Mouse (Mus musculus) limb, embryonic 11.5 days (tissue): ENCODE results near the gene Dus1l. TPM values are rescaled to one million over a fixed set of nuclear protein-coding genes. Genes with fewer than 3 reads are reported as not detected.
"Not testable (repeated sequence)": the region's sequence is repeated elsewhere in the genome, so short reads cannot be mapped to it uniquely, and the experiment has no call there.

Experiments
- ATAC-seq: fragments of 200-750 bp; cut with Nextera tagmentation; 2 replicates; pipeline ENCODE4 v1.8.0; 2017; ENCODE audit warnings: low read depth; ENCODE audit not compliant: insufficient number of reproducible peaks, low FRiP score, low TSS enrichment
- DNase-seq: peaks from one replicate; pipeline ENCODE4 v3.0.0-alpha.2; 2015; ENCODE audit warnings: low spot score
- H3K27ac ChIP-seq: fragments of 300-500 bp; sonication (generic); replicated peaks from 2 replicates; pipeline ENCODE4 v1.5.1; 2014; ENCODE audit warnings: low read depth, mild to moderate bottlenecking, low read length
- H3K27me3 ChIP-seq: fragments of 300-500 bp; sonication (generic); 2 replicates; pipeline ENCODE4 v1.6.1; 2014; ENCODE audit warnings: mild to moderate bottlenecking, low read length, mixed read lengths; ENCODE audit not compliant: control insufficient read depth, insufficient read depth
- H3K36me3 ChIP-seq: fragments of 300-500 bp; sonication (generic); 2 replicates; pipeline ENCODE4 v1.6.1; 2014; ENCODE audit warnings: mild to moderate bottlenecking, low read length, moderate library complexity, mixed read lengths; ENCODE audit not compliant: control insufficient read depth, insufficient read depth
- H3K4me1 ChIP-seq: fragments of 300-500 bp; sonication (generic); 2 replicates; pipeline ENCODE4 v1.6.1; 2014; ENCODE audit warnings: low read length, mixed read lengths; ENCODE audit not compliant: control insufficient read depth, insufficient read depth
- H3K4me2 ChIP-seq: fragments of 300-500 bp; sonication (generic); 2 replicates; pipeline ENCODE4 v1.6.1; 2014; ENCODE audit warnings: low read depth, mild to moderate bottlenecking, moderate library complexity; ENCODE audit not compliant: severe bottlenecking
- H3K4me3 ChIP-seq: fragments of 300-500 bp; sonication (generic); 2 replicates; pipeline ENCODE4 v1.5.1; 2014; ENCODE audit warnings: low read depth, low read length
- H3K9ac ChIP-seq: fragments of 300-500 bp; sonication (generic); 2 replicates; pipeline ENCODE4 v1.6.1; 2014; ENCODE audit warnings: mild to moderate bottlenecking, low read length
- H3K9me3 ChIP-seq: fragments of 300-500 bp; sonication (generic); 2 replicates; pipeline ENCODE4 v1.6.1; 2016; ENCODE audit warnings: low read length; ENCODE audit not compliant: control insufficient read depth
- WGBS: fragments of 180-500 bp; shearing (Covaris S2); extraction: QIAGEN DNeasy Blood & Tissue Kit; methylation state at CpG from one replicate; pipeline ENCODE4 v1.1.7; 2014; 5-methylcytosine and 5-hydroxymethylcytosine counted together
- polyA plus RNA-seq: library from polyadenylated mRNA; unstranded; fragments of >200 nt; fragmentation: Nextera tagmentation; extraction: Ambion mirVana; gene quantifications from 2 replicates; pipeline ENCODE4 v1.2.1, GENCODE M21; 2014

The Dus1l gene
- polyA plus RNA-seq, 1 experiment from 2014 or later, result 87.4 TPM

GRCm38 (mm10) chr11:120777123-120777522 is 19.1 kb downstream of the Dus1l start:
- Histone ChIP-seq H3K4me1 (0 out of 2 replicates have a peak, but pooled peaks cover 2% of the 10 kb centered on the region), H3K9ac (peak overlapping the region; percentile 17; the same call in 1 of the 2 replicates), H3K27me3 (no peaks in the 10 kb centered on the region), H3K36me3 (no peaks in the 10 kb centered on the region), H3K4me3 (no peak overlapping the region), H3K4me2 (no peak overlapping the region), H3K9me3 (no peaks in the 10 kb centered on the region), H3K27ac (no peak overlapping the region)
- ATAC-seq (no peak), DNase-seq (no peak)
- 39% methylated on average over 6 of the region's 6 CpGs for WGBS

- H3K4me2 ChIP-seq, result no peak overlapping the region
- H3K9ac ChIP-seq, result no peak overlapping the region
- 0 out of 2 replicates have a peak, but pooled peaks cover 2% of the 10 kb centered on the region for H3K4me1 ChIP-seq
- ATAC-seq (peak; percentile 74; the same call in 1 of the 2 replicates), DNase-seq (peak; percentile 97)
- H3K27me3 ChIP-seq, result no peaks in the 10 kb centered on the region
- H3K4me3 ChIP-seq, result no peak overlapping the region
- H3K9me3 ChIP-seq, result no peaks in the 10 kb centered on the region
- no peaks in the 10 kb centered on the region for H3K36me3 ChIP-seq
- 30% methylated on average over 15 of the region's 15 CpGs for WGBS
- H3K27ac ChIP-seq, result no peak overlapping the region
These were observed 20.3 kb downstream of the Dus1l start for GRCm38 (mm10) chr11:120775774-120776469.

- H3K4me1 ChIP-seq, result 0 out of 2 replicates have a peak, but pooled peaks cover 2% of the 10 kb centered on the region
- DNase-seq, result no peak
These were observed 22.6 kb downstream of the Dus1l start for GRCm38 (mm10) chr11:120773463-120774190.

GRCm38 (mm10) chr11:120772749-120773148 is 23.5 kb downstream of the Dus1l start:
- Histone ChIP-seq H3K27ac (no peak overlapping the region), H3K4me3 (no peak overlapping the region), H3K4me1 (0 out of 2 replicates have a peak, but pooled peaks cover 2% of the 10 kb centered on the region), H3K36me3 (no peaks in the 10 kb centered on the region), H3K27me3 (no peaks in the 10 kb centered on the region), H3K4me2 (no peak overlapping the region), H3K9ac (no peak overlapping the region), H3K9me3 (no peaks in the 10 kb centered on the region)
- ATAC-seq (no peak), DNase-seq (no peak)
- 74% methylated on average over 3 of the region's 3 CpGs for WGBS

More at GRCm38 (mm10) chr11:120773463-120774190, 22.6 kb downstream of the Dus1l start:
- Histone ChIP-seq H3K9me3 (no peaks in the 10 kb centered on the region), H3K27ac (no peak overlapping the region), H3K4me2 (no peak overlapping the region), H3K4me3 (no peak overlapping the region), H3K27me3 (no peaks in the 10 kb centered on the region), H3K36me3 (no peaks in the 10 kb centered on the region), H3K9ac (no peak overlapping the region)
- WGBS, result 86% methylated on average over 7 of the region's 7 CpGs
- no peak for ATAC-seq

- Histone ChIP-seq H3K9me3 (no peaks in the 10 kb centered on the region), H3K36me3 (no peaks in the 10 kb centered on the region), H3K27ac (no peak overlapping the region), H3K4me2 (no peak overlapping the region), H3K4me3 (no peak overlapping the region), H3K9ac (no peak overlapping the region), H3K4me1 (no peaks in the 10 kb centered on the region), H3K27me3 (no peaks in the 10 kb centered on the region)
- DNase-seq (no peak), ATAC-seq (no peak)
- WGBS, result 69% methylated on average over 1 of the region's 1 CpGs
These were observed 28.0 kb downstream of the Dus1l start for GRCm38 (mm10) chr11:120768206-120768605.

DNA sequence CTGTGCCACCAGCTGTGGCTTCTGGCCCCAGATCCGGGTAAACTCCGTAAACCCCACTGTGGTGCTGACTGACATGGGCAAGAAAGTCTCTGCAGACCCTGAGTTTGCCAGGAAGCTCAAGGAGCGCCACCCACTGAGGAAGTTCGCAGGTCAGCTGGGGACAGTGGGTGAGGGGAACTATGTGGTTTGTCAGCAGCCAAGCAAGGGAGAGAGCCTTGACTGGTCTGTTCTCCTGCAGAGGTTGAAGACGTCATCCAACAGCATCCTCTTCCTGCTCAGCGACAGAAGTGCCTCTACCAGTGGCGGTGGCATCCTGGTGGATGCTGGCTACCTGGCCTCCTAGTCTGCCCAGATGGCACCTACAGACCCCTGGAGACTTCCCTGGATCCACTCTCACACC is 29.2 kb downstream of the Dus1l start:
- not testable (repeated sequence) for H3K4me2 ChIP-seq, ATAC-seq, H3K36me3 ChIP-seq, H3K9me3 ChIP-seq, H3K9ac ChIP-seq, H3K27me3 ChIP-seq, H3K4me1 ChIP-seq, H3K4me3 ChIP-seq, DNase-seq, H3K27ac ChIP-seq
- 76% methylated on average over 3 of the region's 7 CpGs for WGBS

- H3K9me3 ChIP-seq, H3K9ac ChIP-seq, H3K27me3 ChIP-seq, H3K4me1 ChIP-seq, ATAC-seq, H3K4me3 ChIP-seq, H3K4me2 ChIP-seq, H3K27ac ChIP-seq, H3K36me3 ChIP-seq, DNase-seq: not testable (repeated sequence)
- 0% methylated on average over 3 of the region's 23 CpGs for WGBS
These were observed 32.8 kb downstream of the Dus1l start for GRCm38 (mm10) chr11:120763121-120763999.

- not testable (repeated sequence) for H3K4me3 ChIP-seq, H3K9ac ChIP-seq, H3K4me1 ChIP-seq, H3K27me3 ChIP-seq, H3K36me3 ChIP-seq, H3K27ac ChIP-seq, DNase-seq, ATAC-seq, H3K4me2 ChIP-seq, H3K9me3 ChIP-seq
- 23% methylated on average over 13 of the region's 14 CpGs for WGBS
These were observed 33.5 kb downstream of the Dus1l start, which contains the start of gene Hmga1b for GRCm38 (mm10) chr11:120762672-120763041. Gene Hmga1b (plus strand): TSS chr11:120762794.
